Mouse (Mus musculus): ENCODE measurements around the gene Dclk1. TPM values are rescaled to one million over a fixed set of nuclear protein-coding genes. Genes with fewer than 3 reads are reported as not detected.

Dclk1 gene
- polyA plus RNA-seq, 1 experiment = 319 TPM

DNA sequence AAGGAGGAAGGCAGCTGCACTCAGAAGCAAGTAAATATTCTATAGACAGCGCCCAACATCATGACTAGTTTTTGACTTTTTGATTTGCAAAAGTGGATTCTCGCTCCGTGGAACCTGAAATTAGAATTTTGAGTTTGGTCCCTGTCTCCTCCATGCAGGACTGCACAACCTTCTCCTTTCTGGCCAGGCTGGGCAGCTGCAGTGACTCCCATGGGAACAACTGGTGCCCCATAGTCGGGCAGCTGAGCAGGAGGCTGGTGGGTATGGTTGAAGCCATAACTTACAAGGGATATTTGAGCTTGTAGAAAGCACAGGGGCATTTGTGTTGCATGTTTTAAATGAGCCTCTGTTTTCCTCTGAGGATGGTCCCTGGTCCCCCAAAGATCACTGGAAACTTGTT lies 88.3 kb downstream of the Dclk1 start:
- no peak for DNase-seq (ENCODE audit: extremely low spot score in 1 of 2, low spot score in 1 of 2)

DNA sequence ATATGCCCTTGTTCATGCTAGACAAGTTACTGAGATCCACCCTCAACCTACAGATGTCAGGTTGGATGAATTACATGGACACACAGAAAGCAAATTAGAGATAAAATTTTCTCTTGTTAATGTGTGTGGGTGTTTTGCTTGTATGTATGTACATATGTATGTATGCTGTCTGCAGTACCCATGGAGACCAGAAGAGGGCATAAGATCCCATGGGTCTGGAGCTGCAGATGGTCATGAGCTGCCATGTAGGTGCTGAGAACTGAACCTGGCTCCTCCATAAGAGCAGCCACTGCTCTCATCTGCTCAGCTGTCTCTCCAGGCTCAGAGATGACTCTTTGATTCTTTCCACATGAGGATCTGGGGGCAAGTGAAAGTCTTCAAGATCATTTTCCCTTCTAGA lies 89.5 kb downstream of the Dclk1 start:
- DNase-seq (ENCODE audit: extremely low spot score in 1 of 2, low spot score in 1 of 2) = peak in 1 of 2 experiments; percentile 0

DNA sequence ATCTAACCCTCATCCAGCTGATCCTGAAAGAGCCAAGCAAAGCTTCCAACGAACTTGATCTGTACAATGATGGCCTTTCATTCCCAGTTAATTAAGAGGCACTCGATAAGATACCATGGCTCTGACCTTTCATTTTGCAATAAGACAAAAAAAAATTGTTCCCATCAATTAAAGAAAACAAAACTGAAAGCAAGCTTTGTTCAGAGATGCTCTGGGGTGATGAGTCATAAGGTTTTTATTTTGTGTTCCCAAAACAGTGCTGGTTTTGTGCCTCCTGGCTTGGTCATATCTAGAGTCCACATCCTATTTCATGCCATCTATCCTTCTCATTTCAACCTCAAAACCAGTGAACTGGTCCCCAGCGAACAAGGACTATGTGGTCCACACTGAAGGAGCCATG lies 91.3 kb downstream of the Dclk1 start:
- DNase-seq (ENCODE audit: extremely low spot score in 1 of 2, low spot score in 1 of 2) = no peak

GRCm38 (mm10) chr3:55336895-55337294 lies 94.7 kb downstream of the Dclk1 start:
- no peak for DNase-seq (ENCODE audit: extremely low spot score in 1 of 2, low spot score in 1 of 2)

- no peak for DNase-seq (ENCODE audit: extremely low spot score in 1 of 2, low spot score in 1 of 2)
These were observed 95.5 kb downstream of the Dclk1 start for GRCm38 (mm10) chr3:55337671-55338070.

DNA sequence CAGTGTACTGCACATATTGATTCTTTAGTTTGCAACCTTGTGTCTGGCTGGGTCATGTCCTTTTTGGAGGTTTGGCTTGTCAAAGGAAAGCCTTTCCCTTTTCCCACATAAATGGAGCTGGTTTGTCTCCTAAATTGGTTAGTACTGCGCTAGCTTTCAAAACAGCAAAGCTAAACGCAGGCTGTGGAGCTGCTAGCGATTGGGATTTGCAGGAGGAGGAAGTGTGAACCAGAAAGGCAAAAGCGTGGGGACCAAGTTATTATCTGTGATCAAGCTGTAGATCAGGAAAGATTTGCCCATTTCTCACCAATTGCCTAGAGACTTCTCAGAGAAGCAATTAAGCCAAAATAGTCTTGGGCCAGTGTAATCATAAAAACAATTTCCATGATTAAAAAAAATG lies 100.3 kb downstream of the Dclk1 start:
- peak in 1 of 2 experiments; percentile 56 for DNase-seq (ENCODE audit: extremely low spot score in 1 of 2, low spot score in 1 of 2)

GRCm38 (mm10) chr3:55347371-55348025 lies 105.3 kb downstream of the Dclk1 start:
- DNase-seq (ENCODE audit: extremely low spot score in 1 of 2, low spot score in 1 of 2) = peak in 1 of 2 experiments; percentile 69

DNA sequence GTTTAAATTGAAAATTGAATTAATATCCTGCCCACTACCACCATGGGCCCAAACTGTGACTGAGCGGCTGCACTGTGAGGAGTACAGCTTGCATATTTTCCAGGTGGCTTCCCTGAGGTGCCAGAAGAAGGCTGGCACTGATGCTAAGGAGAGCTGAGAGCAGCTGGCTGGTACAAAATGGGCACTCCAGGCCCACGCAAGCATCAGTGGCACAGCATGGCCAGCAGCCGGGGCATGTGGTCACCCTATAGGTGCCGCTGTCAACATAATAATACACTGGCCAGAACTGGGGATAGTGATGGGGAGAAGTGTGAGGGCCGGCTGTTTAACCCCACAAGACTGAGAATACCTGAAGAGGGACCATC lies 105.8 kb downstream of the Dclk1 start:
- no peak for DNase-seq (ENCODE audit: extremely low spot score in 1 of 2, low spot score in 1 of 2)

DNA sequence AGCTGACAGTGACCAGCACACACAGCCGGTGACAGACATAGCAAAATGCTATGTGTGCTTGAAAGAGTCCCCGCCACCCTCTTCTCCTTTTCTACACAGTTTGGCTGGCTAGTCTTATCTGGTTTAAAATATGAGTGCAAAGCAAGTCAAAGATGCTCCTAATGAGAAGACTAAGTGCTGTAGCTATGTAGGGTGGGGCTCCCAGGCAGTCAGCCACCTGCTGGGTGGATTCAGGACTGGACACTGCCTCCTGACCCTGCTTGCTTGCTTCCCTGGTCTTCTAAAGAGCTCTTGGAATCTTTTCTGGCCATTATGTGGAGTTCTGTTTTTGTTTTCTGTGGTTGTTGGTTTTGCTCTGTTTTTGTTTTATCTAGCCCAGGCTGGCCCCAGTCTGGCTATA lies 108.0 kb downstream of the Dclk1 start:
- DNase-seq (ENCODE audit: extremely low spot score in 1 of 2, low spot score in 1 of 2) = no peak

GRCm38 (mm10) chr3:55351281-55352052 lies 109.3 kb downstream of the Dclk1 start:
- peak; percentile 63 to 72 for DNase-seq (ENCODE audit: extremely low spot score in 1 of 2, low spot score in 1 of 2)

DNA sequence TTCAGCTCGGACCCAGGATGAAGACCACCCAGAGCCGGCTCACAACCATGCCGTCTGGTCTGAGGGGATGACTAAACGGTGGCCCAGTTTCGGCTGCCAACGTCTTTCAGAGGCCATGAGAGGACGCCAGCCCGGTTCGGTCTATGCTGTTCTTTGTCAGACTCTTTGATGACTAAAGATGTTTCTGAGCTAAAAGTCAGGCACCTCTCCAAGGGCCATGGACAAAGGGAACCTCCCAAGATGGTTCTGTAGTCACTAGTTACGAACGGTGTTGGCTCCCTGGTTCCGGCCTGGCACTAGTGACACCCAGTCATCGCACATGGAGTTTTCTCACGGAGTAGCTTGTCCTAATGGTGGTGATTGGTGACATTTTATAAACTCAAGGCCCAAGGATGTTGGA lies 110.4 kb downstream of the Dclk1 start:
- no peak for DNase-seq (ENCODE audit: extremely low spot score in 1 of 2, low spot score in 1 of 2)

DNA sequence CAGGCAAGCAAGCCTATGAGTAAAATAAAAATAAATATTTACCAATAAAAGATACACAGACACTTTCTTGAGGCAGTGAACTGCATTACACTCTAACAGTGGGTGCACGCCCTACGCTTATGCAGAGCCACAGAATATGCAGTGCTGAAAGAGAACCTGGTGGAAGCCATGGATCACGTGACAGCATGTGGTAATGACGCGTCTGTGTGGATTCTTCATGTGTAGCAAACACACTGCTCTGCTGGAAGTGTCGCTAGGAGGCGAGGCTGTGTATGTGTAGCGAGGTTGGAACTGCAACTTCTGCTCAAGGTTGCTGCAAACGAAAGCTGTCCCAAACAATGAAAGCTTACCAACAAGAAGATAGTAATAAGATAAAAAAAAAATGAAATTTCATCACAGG lies 111.0 kb downstream of the Dclk1 start:
- DNase-seq (ENCODE audit: extremely low spot score in 1 of 2, low spot score in 1 of 2) = no peak

DNA sequence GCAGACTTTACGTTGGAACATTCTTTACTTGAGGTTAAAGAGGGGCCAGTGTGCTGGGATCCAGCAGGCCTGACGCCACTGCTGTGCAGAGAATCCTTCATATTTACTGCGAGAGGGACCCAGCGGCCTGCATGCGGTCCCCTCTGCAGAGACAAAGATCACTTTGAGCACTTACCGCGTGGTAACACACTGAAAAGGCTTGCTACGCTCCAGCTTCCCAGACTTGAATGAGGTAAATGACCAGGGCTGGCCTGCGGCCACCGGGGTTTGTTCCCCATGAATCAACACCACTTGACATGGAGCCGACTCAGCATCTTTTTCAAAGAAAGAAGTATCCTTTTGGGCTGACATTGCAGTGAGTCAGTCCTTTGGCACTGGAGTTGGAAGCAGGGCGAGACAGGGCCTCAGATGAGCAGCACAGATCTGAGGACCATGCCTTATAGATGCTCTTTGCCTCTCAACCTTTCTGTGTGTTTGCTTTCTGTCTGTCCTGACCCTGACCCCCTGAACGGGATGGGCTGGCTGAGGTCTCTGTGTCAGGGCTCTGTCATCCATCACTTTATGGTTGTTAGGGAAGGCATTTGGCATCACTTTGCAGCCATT lies 111.8 kb downstream of the Dclk1 start:
- DNase-seq (ENCODE audit: extremely low spot score in 1 of 2, low spot score in 1 of 2) = peak; percentile 65 to 70

- DNase-seq (ENCODE audit: extremely low spot score in 1 of 2, low spot score in 1 of 2) = peak; percentile 61 to 94
These were observed 112.6 kb downstream of the Dclk1 start for GRCm38 (mm10) chr3:55354765-55355164.

DNA sequence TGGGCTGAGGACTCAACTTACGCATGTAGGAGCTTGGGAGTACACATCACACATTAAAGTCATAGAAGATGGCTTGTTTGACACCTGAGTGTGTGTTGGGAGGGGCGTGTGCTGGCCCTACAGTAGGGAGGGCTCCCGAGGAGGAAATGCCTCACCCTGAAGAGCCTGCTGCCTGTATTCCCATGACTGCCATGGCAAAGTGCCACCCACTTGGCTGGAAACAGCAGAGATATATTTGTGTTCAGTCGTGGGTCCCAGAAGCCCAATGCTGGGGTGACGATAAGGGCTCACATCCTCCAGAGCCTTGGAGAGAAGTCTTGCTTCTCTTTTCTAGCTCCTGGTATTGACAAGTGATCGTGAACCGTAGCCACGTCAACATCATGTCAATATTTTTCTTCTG lies 116.3 kb downstream of the Dclk1 start:
- DNase-seq (ENCODE audit: extremely low spot score in 1 of 2, low spot score in 1 of 2) = no peak

DNA sequence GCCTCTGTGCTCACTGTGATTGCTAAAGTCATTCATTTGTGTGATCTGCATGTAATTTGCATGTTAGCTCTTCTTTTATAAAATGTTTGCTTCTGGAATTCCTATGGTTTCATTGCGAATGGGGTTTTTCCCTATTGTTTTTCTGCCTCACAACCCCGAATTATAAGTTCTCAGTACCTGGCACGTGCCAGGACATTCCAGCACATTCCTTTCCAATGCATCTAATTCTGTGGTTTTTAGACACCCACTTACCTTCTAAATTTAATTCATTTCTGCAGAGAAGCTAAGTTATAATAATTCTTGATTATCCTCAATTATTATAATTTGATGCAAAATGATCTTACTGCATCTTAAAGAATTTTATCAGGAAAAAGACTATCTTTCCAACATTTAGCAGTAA lies 118.7 kb downstream of the Dclk1 start:
- no peak for DNase-seq (ENCODE audit: extremely low spot score in 1 of 2, low spot score in 1 of 2)

GRCm38 (mm10) chr3:55367166-55367565 lies 125.0 kb downstream of the Dclk1 start:
- no peak for DNase-seq (ENCODE audit: extremely low spot score in 1 of 2, low spot score in 1 of 2)

DNA sequence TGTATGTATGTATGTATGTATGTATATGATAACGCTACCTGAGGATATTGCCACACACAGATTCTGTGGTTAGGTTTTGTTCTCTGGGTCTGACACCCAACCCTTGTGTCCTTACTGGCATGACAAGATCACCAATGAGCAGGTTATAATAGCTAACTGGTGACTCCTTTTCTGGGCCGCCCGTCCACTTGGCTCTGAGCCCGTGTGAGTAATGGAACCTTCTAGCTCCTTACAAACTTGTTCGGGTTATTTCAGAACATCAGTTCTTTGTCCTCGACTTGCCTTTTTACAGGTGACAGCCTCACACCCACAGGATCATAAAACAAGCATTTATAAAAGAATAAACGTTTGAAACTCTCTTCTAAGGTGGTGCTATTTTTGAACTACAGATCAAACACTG lies 127.0 kb downstream of the Dclk1 start:
- no peak for DNase-seq (ENCODE audit: extremely low spot score in 1 of 2, low spot score in 1 of 2)

- DNase-seq (ENCODE audit: extremely low spot score in 1 of 2, low spot score in 1 of 2) = peak; percentile 78 to 90
These were observed 131.5 kb downstream of the Dclk1 start for GRCm38 (mm10) chr3:55373689-55374088.

DNA sequence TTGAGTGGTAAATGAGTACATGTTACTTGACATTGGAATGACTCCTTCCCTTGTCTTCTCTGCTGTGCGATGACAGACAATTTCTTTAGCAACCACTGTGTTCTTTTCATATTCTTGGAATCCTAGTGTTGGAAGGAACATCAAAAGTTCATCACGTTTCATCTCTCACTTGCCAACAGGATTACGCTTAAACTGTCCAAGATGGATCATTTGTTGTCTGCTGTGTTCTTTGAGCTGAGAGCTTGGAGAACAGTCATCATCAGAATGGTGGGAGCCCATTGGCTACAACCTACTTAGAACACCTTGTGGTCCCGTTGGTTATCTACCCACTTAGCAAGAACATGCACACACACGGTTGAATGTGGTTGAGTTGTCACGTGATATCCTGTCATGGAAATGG lies 136.4 kb downstream of the Dclk1 start:
- DNase-seq (ENCODE audit: extremely low spot score in 1 of 2, low spot score in 1 of 2) = no peak

DNA sequence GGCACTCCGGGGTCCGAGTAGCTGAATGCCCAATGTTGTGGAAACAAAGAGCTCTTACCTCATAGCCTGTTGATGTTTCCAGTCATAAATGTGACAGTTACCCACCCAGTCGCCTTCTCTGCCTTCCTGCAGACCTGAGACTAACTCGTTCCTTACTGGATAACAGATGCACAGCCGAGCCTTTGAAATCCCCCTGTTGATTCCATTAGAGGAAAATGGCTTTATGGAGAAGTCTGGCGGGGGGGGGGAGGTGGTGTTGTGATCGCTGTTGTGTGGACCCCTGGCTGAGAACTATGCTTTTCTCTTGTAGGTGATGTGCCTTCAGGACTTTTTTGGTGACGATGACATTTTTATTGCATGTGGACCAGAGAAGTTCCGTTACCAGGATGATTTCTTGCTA lies 138.3 kb downstream of the Dclk1 start:
- DNase-seq (ENCODE audit: extremely low spot score in 1 of 2, low spot score in 1 of 2) = no peak

- DNase-seq (ENCODE audit: extremely low spot score in 1 of 2, low spot score in 1 of 2) = no peak
These were observed 150.4 kb downstream of the Dclk1 start for GRCm38 (mm10) chr3:55392605-55393004.

Data from frontal cortex, adult 2 months (tissue).